Mouse (Mus musculus) lung, embryonic 14.5 days (tissue): ENCODE results near the gene Cyb5b. TPM values are rescaled to one million over a fixed set of nuclear protein-coding genes. Genes with fewer than 3 reads are reported as not detected.

ENCODE experiments used
- ATAC-seq: fragments of 200-750 bp; cut with Nextera tagmentation; 2 replicates; pipeline ENCODE4 v1.8.0; 2017; ENCODE audit warnings: mild to moderate bottlenecking, moderate TSS enrichment, moderate library complexity; ENCODE audit not compliant: insufficient read depth
- DNase-seq: peaks from one replicate; pipeline ENCODE4 v3.0.0-alpha.2; 2015
- H3K27ac ChIP-seq: fragments of 300-500 bp; sonication (generic); 2 replicates; pipeline ENCODE4 v1.5.1; 2014; ENCODE audit warnings: low read depth, mild to moderate bottlenecking, moderate library complexity
- H3K27me3 ChIP-seq: fragments of 300-500 bp; sonication (generic); 2 replicates; pipeline ENCODE4 v1.6.1; 2014; ENCODE audit warnings: low read length, control low read depth; ENCODE audit not compliant: insufficient read depth
- H3K36me3 ChIP-seq: fragments of 300-500 bp; sonication (generic); 2 replicates; pipeline ENCODE4 v1.6.1; 2014; ENCODE audit warnings: control low read depth; ENCODE audit not compliant: insufficient read depth
- H3K4me1 ChIP-seq: fragments of 300-500 bp; sonication (generic); 2 replicates; pipeline ENCODE4 v1.6.1; 2014; ENCODE audit warnings: antibody characterized with exemption, control low read depth; ENCODE audit not compliant: insufficient read depth
- H3K4me2 ChIP-seq: fragments of 300-500 bp; sonication (generic); 2 replicates; pipeline ENCODE4 v1.6.1; 2014; ENCODE audit warnings: mild to moderate bottlenecking
- H3K4me3 ChIP-seq: fragments of 300-500 bp; sonication (generic); 2 replicates; pipeline ENCODE4 v1.5.1; 2014; ENCODE audit warnings: low read depth, low read length
- H3K9ac ChIP-seq: fragments of 300-500 bp; sonication (generic); 2 replicates; pipeline ENCODE4 v1.6.1; 2014
- H3K9me3 ChIP-seq: fragments of 300-500 bp; sonication (generic); 2 replicates; pipeline ENCODE4 v1.6.1; 2016; ENCODE audit warnings: low read depth, low read length, control low read depth
- CTCF ChIP-seq: IDR thresholded peaks from 2 replicates; pipeline ENCODE4 v1.5.1; 2016; ENCODE audit warnings: antibody characterized with exemption, low read depth
- WGBS: fragments of 180-500 bp; shearing (Covaris S2); extraction: QIAGEN DNeasy Blood & Tissue Kit; methylation state at CpG from one replicate; pipeline ENCODE4 v1.1.7; 2014; 5-methylcytosine and 5-hydroxymethylcytosine counted together
- polyA plus RNA-seq: library from polyadenylated mRNA; unstranded; fragments of >200 nt; fragmentation: Nextera tagmentation; extraction: Ambion mirVana; gene quantifications from 2 replicates; pipeline ENCODE4 v1.2.1, GENCODE M21; 2014

Gene Cyb5b
- polyA plus RNA-seq, 1 experiment from 2014 or later = 117 TPM

DNA sequence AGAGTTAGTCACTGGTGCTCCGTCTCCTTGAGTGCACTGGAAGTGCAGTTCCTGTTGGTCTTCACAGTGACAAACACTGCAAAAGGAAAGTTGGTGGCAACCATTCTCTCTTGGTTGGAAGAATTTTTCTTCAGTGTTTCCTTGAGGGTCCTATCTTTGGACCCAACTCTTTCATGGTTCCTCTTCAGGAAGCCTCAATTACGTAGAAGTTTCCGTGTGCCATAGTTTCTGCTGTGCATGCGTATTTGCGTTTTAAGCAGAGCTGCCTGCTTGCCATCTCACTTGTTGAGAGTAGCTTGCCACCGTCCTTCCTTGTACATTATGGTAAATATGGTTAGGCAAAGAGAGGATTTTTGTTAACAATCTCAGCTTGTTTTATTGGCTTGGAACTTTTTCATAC, 30.7 kb downstream of the Cyb5b start:
- H3K4me3 ChIP-seq = no peak overlapping the region
- peaks cover 77% of the 10 kb centered on the region for H3K36me3 ChIP-seq
- no peak overlapping the region for H3K27ac ChIP-seq
- no peaks in the 10 kb centered on the region for H3K27me3 ChIP-seq
- 93% methylated on average over 6 of the region's 6 CpGs for WGBS
- H3K4me1 ChIP-seq = no peaks in the 10 kb centered on the region
- TF ChIP-seq CTCF = no peak
- ATAC-seq = no peak
- H3K9ac ChIP-seq = no peak overlapping the region
- no peak for DNase-seq
- H3K4me2 ChIP-seq = no peak overlapping the region
- H3K9me3 ChIP-seq = peaks cover 4% of the 10 kb centered on the region; the same call in 1 of the 2 replicates

- Histone ChIP-seq H3K9me3 (no peaks in the 10 kb centered on the region), H3K36me3 (peaks cover 42% of the 10 kb centered on the region), H3K27me3 (no peaks in the 10 kb centered on the region), H3K4me3 (no peak overlapping the region), H3K4me1 (no peaks in the 10 kb centered on the region), H3K9ac (no peak overlapping the region), H3K27ac (no peak overlapping the region), H3K4me2 (no peak overlapping the region)
- TF ChIP-seq CTCF = no peak
- WGBS = 47% methylated on average over 3 of the region's 3 CpGs
- ATAC-seq (no peak), DNase-seq (peak; percentile 35)
These were observed 34.6 kb downstream of the Cyb5b start for GRCm38 (mm10) chr8:107184996-107185395.

DNA sequence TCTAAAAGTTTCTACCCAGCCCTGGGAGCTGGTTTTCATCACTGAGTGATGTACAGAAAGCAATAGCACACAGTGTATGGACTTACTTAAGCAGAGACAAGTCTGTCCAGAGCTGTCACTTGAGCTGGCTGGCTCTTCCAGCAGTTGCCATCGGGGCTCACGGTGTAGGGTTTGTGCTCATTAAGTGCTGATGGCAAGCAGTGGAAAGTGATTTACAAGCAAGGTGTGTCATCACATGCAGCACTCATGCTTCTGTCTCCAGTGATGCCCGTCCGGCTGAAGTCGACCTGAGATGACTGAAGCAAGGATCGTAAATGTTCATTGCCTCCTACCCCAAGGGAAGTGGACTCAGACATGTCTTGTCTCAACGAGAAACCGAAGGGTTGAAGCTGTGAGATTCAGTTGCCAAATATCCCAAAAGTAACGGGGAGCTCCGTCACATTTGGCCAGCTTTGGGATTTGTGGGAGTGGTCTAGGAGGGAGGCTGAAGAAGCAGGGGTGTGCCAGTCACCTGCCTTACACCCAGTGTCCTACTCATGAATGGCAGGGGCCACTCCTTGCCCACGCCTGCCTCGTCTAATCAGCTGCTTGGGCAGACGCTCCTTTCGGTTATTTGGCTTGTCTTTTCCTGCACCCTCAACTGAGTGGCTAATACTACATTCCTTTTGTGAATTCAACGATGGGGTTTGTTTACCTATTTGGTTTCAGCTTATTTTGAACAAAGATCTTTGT, 36.4 kb downstream of the Cyb5b start:
- Histone ChIP-seq H3K4me1 (no peaks in the 10 kb centered on the region), H3K9me3 (no peaks in the 10 kb centered on the region), H3K4me2 (no peak overlapping the region), H3K36me3 (peaks cover 25% of the 10 kb centered on the region), H3K27ac (no peak overlapping the region), H3K9ac (no peak overlapping the region), H3K4me3 (no peak overlapping the region), H3K27me3 (no peaks in the 10 kb centered on the region)
- WGBS = 64% methylated on average over 15 of the region's 15 CpGs
- no peak for DNase-seq
- no peak for ATAC-seq
- no peak for TF ChIP-seq CTCF

GRCm38 (mm10) chr8:107187631-107188030, 37.2 kb downstream of the Cyb5b start:
- Histone ChIP-seq H3K27ac (no peak overlapping the region), H3K4me3 (no peak overlapping the region), H3K9ac (no peak overlapping the region), H3K27me3 (no peaks in the 10 kb centered on the region), H3K9me3 (no peaks in the 10 kb centered on the region), H3K36me3 (peaks cover 20% of the 10 kb centered on the region), H3K4me1 (no peaks in the 10 kb centered on the region), H3K4me2 (no peak overlapping the region)
- WGBS = 79% methylated on average over 5 of the region's 5 CpGs
- ATAC-seq (no peak), DNase-seq (no peak)
- TF ChIP-seq CTCF = no peak

GRCm38 (mm10) chr8:107192631-107193030, 42.2 kb downstream of the Cyb5b start:
- Histone ChIP-seq H3K4me3 (no peak overlapping the region), H3K9ac (no peak overlapping the region), H3K9me3 (no peaks in the 10 kb centered on the region), H3K4me1 (no peaks in the 10 kb centered on the region), H3K27me3 (no peaks in the 10 kb centered on the region), H3K27ac (no peak overlapping the region), H3K4me2 (no peak overlapping the region), H3K36me3 (no peaks in the 10 kb centered on the region)
- no peak for TF ChIP-seq CTCF
- no peak for ATAC-seq
- no peak for DNase-seq
- WGBS = 56% methylated on average over 8 of the region's 8 CpGs

- Histone ChIP-seq H3K4me3 (no peak overlapping the region), H3K4me1 (peaks cover 3% of the 10 kb centered on the region)
These were observed 42.9 kb downstream of the Cyb5b start for GRCm38 (mm10) chr8:107193331-107193730.

DNA sequence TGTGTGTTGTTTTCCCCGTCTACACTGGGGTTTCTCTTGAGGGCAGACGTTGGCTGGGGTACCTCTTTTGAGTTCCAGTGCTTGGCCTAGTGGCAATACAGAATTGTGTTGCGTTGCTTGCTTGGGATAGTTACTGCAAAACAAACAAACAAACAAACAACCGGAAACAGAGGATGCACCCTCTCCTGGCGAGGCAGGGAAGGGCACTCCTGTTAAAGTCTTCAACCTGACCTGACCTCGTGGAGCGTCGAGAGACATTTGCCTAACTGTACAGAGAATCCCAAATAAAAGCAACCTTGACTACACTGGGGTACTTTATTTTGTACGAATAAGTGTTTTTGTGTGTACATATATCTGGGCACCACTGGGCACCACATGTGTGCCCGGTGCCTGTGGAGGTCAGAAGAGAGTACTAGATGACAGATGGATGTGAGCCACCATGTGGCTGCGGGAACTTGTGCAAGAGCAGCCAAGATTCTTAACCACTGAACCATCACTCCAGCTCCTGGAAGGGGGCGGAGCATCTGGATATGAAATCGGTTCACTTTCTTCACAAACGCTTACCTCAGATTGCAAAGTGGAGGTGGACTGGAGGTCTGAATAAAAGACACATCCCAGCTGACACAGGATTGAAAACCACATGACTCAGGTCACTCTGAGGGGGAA, 44.5 kb downstream of the Cyb5b start:
- 85% methylated on average over 14 of the region's 14 CpGs for WGBS
- no peaks in the 10 kb centered on the region for H3K9me3 ChIP-seq
- H3K4me2 ChIP-seq = no peak overlapping the region
- H3K27me3 ChIP-seq = no peaks in the 10 kb centered on the region
- no peaks in the 10 kb centered on the region for H3K36me3 ChIP-seq
- no peak overlapping the region for H3K9ac ChIP-seq
- peaks cover 7% of the 10 kb centered on the region for H3K4me1 ChIP-seq
- no peak overlapping the region for H3K27ac ChIP-seq
- DNase-seq = no peak
- no peak for ATAC-seq
- TF ChIP-seq CTCF = no peak
- H3K4me3 ChIP-seq = no peak overlapping the region

More at GRCm38 (mm10) chr8:107193331-107193730, 42.9 kb downstream of the Cyb5b start:
- Histone ChIP-seq H3K27ac (no peak overlapping the region), H3K36me3 (no peaks in the 10 kb centered on the region), H3K27me3 (no peaks in the 10 kb centered on the region), H3K4me2 (no peak overlapping the region), H3K9ac (no peak overlapping the region), H3K9me3 (no peaks in the 10 kb centered on the region)
- DNase-seq = no peak
- WGBS = 64% methylated on average over 6 of the region's 6 CpGs
- no peak for TF ChIP-seq CTCF
- no peak for ATAC-seq
